In the genomic region with DNA sequence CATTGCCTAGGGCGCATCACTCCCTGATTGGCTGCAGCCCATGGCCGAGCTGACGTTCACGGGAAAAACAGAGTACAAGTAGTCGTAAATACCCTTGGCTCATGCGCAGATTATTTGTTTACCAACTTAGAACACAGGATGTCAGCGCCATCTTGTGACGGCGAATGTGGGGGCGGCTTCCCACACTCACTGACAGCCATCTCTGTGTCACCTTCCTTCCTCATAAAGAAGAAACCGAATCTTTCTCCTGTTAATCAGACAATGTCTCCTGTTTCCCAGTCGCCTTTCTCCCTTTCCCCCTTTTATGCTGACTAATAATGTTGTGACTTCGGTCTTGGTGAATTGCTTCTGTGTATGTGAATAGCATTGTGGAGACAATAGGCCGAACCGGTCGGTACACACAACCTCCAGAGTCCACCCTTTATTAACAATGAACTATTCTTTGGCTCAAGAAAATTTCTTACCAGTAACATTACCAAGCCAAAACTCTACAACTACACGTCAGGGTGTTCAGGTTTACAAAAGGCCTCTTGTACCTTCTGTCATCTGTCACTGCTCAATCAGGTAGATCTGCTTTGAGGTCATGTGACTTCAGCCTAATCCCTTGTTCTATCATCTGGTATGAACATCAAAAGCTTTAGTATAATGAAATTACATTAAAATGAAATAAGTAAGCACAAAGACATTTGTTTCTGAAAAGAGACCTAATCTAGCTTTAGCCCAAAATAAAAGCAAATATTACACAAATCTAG, we compare ENCODE assay signal across 7 mouse cellular contexts. TPM values are rescaled to one million over a fixed set of nuclear protein-coding genes. Genes with fewer than 3 reads are reported as not detected.
DNase-seq lines count a peak whose midpoint lies in the region; ATAC-seq and TF ChIP-seq lines count a peak whose summit lies in the region.

No protein-coding gene starts in this region.

- no peak for TF ChIP-seq POLR2A in small intestine, adult 2 months (IDR thresholded peaks at IDR 0.05; ENCODE audit: low read depth, low read length)

- no peak for TF ChIP-seq CTCF in small intestine, adult 2 months (IDR thresholded peaks at IDR 0.05; ENCODE audit: extremely low read depth, insufficient read length, insufficient replicate concordance, low read depth, low read length)

- H3K27ac ChIP-seq in heart, embryonic 14.5 days (replicated peaks in 1 of 2; ENCODE audit: control insufficient read depth in 1 of 2, insufficient read depth in 1 of 2, low read depth in 2 of 2, low read length in 2 of 2) = peak overlapping the region in 1 of 2 experiments; percentile 57; a peak in 1 of 4 replicates
- H3K27ac ChIP-seq in kidney, embryonic 16.5 days (ENCODE audit: low read length) = peak overlapping the region; percentile 63; the same call in 1 of the 2 replicates
- peak overlapping the region; percentile 82 for H3K27ac ChIP-seq in small intestine, adult 2 months (ENCODE audit: insufficient read depth, low read depth, low read length)

- H3K27me3 ChIP-seq in heart, embryonic 14.5 days (ENCODE audit: control insufficient read depth, insufficient read depth, low read length) = no peaks in the 10 kb centered on the region
- H3K27me3 ChIP-seq in kidney, embryonic 16.5 days (ENCODE audit: insufficient read depth, low read length) = no peaks in the 10 kb centered on the region
- H3K27me3 ChIP-seq in small intestine, adult 2 months (ENCODE audit: control insufficient read depth, insufficient read depth, low read length) = no peaks in the 10 kb centered on the region

- no peaks in the 10 kb centered on the region for H3K36me3 ChIP-seq in heart, embryonic 14.5 days (ENCODE audit: control insufficient read depth, insufficient read depth, low read length)
- no peaks in the 10 kb centered on the region for H3K36me3 ChIP-seq in kidney, embryonic 16.5 days (ENCODE audit: insufficient read depth, low read length)
- H3K36me3 ChIP-seq in small intestine, adult 2 months (ENCODE audit: control insufficient read depth, insufficient read depth, low read length) = peaks cover 23% of the 10 kb centered on the region

- H3K4me1 ChIP-seq in heart, embryonic 14.5 days (ENCODE audit: control insufficient read depth in 2 of 2, insufficient read depth in 2 of 2, low read length in 2 of 2) = no peaks in the 10 kb centered on the region
- H3K4me1 ChIP-seq in kidney, embryonic 16.5 days (ENCODE audit: insufficient read depth, low read length) = no peaks in the 10 kb centered on the region
- no peaks in the 10 kb centered on the region for H3K4me1 ChIP-seq in small intestine, adult 2 months (ENCODE audit: control insufficient read depth, insufficient read depth, insufficient read length, low read length)

- no peak for ATAC-seq in heart, embryonic 14.5 days (ENCODE audit: insufficient number of reproducible peaks, insufficient read depth, low FRiP score, low read depth)
- peak; percentile 65 for ATAC-seq in kidney, embryonic 16.5 days (ENCODE audit: low FRiP score, low TSS enrichment)

- 68% methylated on average over 11 of the region's 17 CpGs for WGBS in heart, embryonic 14.5 days
- WGBS in kidney, embryonic 16.5 days = 58% methylated on average over 11 of the region's 17 CpGs
- 51% methylated on average over 12 of the region's 17 CpGs for WGBS in small intestine, adult 2 months

- H3K9ac ChIP-seq in heart, embryonic 14.5 days (ENCODE audit: low read length) = no peak overlapping the region
- H3K9ac ChIP-seq in kidney, embryonic 16.5 days (replicated peaks; ENCODE audit: low read length) = 0 out of 2 replicates have a peak overlapping the region, but pooled peaks have one; percentile 50

- no peaks in the 10 kb centered on the region for H3K9me3 ChIP-seq in heart, embryonic 14.5 days (ENCODE audit: control insufficient read depth, low read length)
- no peaks in the 10 kb centered on the region for H3K9me3 ChIP-seq in kidney, embryonic 16.5 days (ENCODE audit: low read length)

- no peak overlapping the region for H3K4me3 ChIP-seq in heart, embryonic 14.5 days (ENCODE audit: control insufficient read depth in 1 of 2, insufficient read depth in 1 of 2, low read depth in 1 of 2, low read length in 2 of 2)
- peak overlapping the region; percentile 21; the same call in 1 of the 2 replicates for H3K4me3 ChIP-seq in kidney, embryonic 16.5 days (ENCODE audit: low read length)
- no peak overlapping the region for H3K4me3 ChIP-seq in small intestine, adult 2 months (ENCODE audit: low read depth, low read length)

- H3K4me2 ChIP-seq in heart, embryonic 14.5 days (ENCODE audit: low read length) = 0 out of 2 replicates have a peak overlapping the region, but pooled peaks have one; percentile 14
- no peak overlapping the region for H3K4me2 ChIP-seq in kidney, embryonic 16.5 days (replicated peaks; ENCODE audit: low read depth, low read length)

- peak; percentile 23 to 35 for DNase-seq in thymus, adult 18-20 months
- DNase-seq in thymus, postnatal 10 days (ENCODE audit: low spot score in 2 of 2) = no peak
- peak; percentile 38 to 56 for DNase-seq in cerebellum, postnatal 36 days
- peak; percentile 52 for DNase-seq in lung, postnatal 10 days

RNA-seq across cellular contexts. Expression of gene Marveld2, which starts 22.6 kb away (rescaled TPM):
- 3.1 and 3.6 TPM in 2 replicates for polyA plus RNA-seq in heart, embryonic 14.5 days (2014; fragmentation: Nextera tagmentation; extraction: Ambion mirVana)
- 18.8 and 20.5 TPM in 2 replicates for polyA plus RNA-seq in kidney, embryonic 16.5 days (2015; fragmentation: Nextera tagmentation; extraction: Ambion mirVana)
- 8.0 and 18.3 TPM in 2 replicates for polyA plus RNA-seq in small intestine, adult 2 months (2012; rRNA removed)

RNA-seq across cellular contexts. Expression of gene Ocln, which starts 41.7 kb away (rescaled TPM):
- polyA plus RNA-seq in heart, embryonic 14.5 days (2014; fragmentation: Nextera tagmentation; extraction: Ambion mirVana) = 2.0 and 2.1 TPM in 2 replicates
- 34.3 and 34.4 TPM in 2 replicates for polyA plus RNA-seq in kidney, embryonic 16.5 days (2015; fragmentation: Nextera tagmentation; extraction: Ambion mirVana)
- 7.4 and 23.3 TPM in 2 replicates for polyA plus RNA-seq in small intestine, adult 2 months (2012; rRNA removed)

RNA-seq across cellular contexts. Expression of gene Ak6, which starts 56.6 kb away (rescaled TPM):
- 246 and 262 TPM in 2 replicates for polyA plus RNA-seq in heart, embryonic 14.5 days (2014; fragmentation: Nextera tagmentation; extraction: Ambion mirVana)
- polyA plus RNA-seq in kidney, embryonic 16.5 days (2015; fragmentation: Nextera tagmentation; extraction: Ambion mirVana) = 258 and 281 TPM in 2 replicates
- polyA plus RNA-seq in small intestine, adult 2 months (2012; rRNA removed) = 5.5 and 10.0 TPM in 2 replicates

RNA-seq across cellular contexts. Expression of gene Rad17, which starts 56.6 kb away (rescaled TPM):
- polyA plus RNA-seq in heart, embryonic 14.5 days (2014; fragmentation: Nextera tagmentation; extraction: Ambion mirVana) = 25.1 and 26.3 TPM in 2 replicates
- 21.0 and 21.2 TPM in 2 replicates for polyA plus RNA-seq in kidney, embryonic 16.5 days (2015; fragmentation: Nextera tagmentation; extraction: Ambion mirVana)
- 0.42 and 0.75 TPM in 2 replicates for polyA plus RNA-seq in small intestine, adult 2 months (2012; rRNA removed)

RNA-seq across cellular contexts. Expression of gene Taf9, which starts 57.2 kb away (rescaled TPM):
- polyA plus RNA-seq in heart, embryonic 14.5 days (2014; fragmentation: Nextera tagmentation; extraction: Ambion mirVana) = 6.2 and 8.5 TPM in 2 replicates
- polyA plus RNA-seq in kidney, embryonic 16.5 days (2015; fragmentation: Nextera tagmentation; extraction: Ambion mirVana) = 8.9 and 12.8 TPM in 2 replicates
- 0.13 and 0.63 TPM in 2 replicates for polyA plus RNA-seq in small intestine, adult 2 months (2012; rRNA removed)

Comparison
In these comparisons a context has a peak if more than half of its experiments do, and no peak if none do; other contexts are left out.
1. DNase-seq: peak in thymus, adult 18-20 months (2 of 2), cerebellum, postnatal 36 days (2 of 2) and lung, postnatal 10 days (single experiment); none in thymus, postnatal 10 days (0 of 2).
2. RNA of gene Ak6, which starts 56.6 kb away (polyA plus RNA-seq): 258 to 281 TPM in kidney, embryonic 16.5 days and 246 to 262 TPM in heart, embryonic 14.5 days; 5.5 to 10.0 TPM in small intestine, adult 2 months; every median in the first group is over 10 times any median in the second.